Mouse (Mus musculus): Measurements from ENCODE around the gene Slamf9.

The Slamf9 gene

GRCm38 (mm10) chr1:172489585-172490250 lies 14.6 kb downstream of the Slamf9 start:
- DNase-seq (ENCODE audit: low read depth, low spot score), result no peak

GRCm38 (mm10) chr1:172490261-172490661 lies 15.1 kb downstream of the Slamf9 start:
- DNase-seq (ENCODE audit: low read depth, low spot score), result peak; percentile 84

GRCm38 (mm10) chr1:172492047-172492446 lies 16.9 kb downstream of the Slamf9 start:
- DNase-seq (ENCODE audit: low read depth, low spot score), result no peak

- DNase-seq (ENCODE audit: low read depth, low spot score), result no peak
These were observed 18.4 kb downstream of the Slamf9 start for GRCm38 (mm10) chr1:172493516-172493915.

GRCm38 (mm10) chr1:172496030-172496429 lies 20.9 kb downstream of the Slamf9 start:
- DNase-seq (ENCODE audit: low read depth, low spot score), result no peak

GRCm38 (mm10) chr1:172497428-172497827 lies 22.3 kb downstream of the Slamf9 start:
- no peak for DNase-seq (ENCODE audit: low read depth, low spot score)

GRCm38 (mm10) chr1:172499765-172500441 lies 24.7 kb downstream of the Slamf9 start, which contains the start of gene Tagln2:
Tagln2 (plus strand) TSS chr1:172500047.
- peak; percentile 93 for DNase-seq (ENCODE audit: low read depth, low spot score)

GRCm38 (mm10) chr1:172500451-172501370 lies 25.6 kb downstream of the Slamf9 start:
- DNase-seq (ENCODE audit: low read depth, low spot score), result peak; percentile 85

GRCm38 (mm10) chr1:172501371-172502144 lies 26.4 kb downstream of the Slamf9 start:
- peak; percentile 79 for DNase-seq (ENCODE audit: low read depth, low spot score)

GRCm38 (mm10) chr1:172502145-172503110 lies 27.3 kb downstream of the Slamf9 start:
- peak; percentile 76 for DNase-seq (ENCODE audit: low read depth, low spot score)

- DNase-seq (ENCODE audit: low read depth, low spot score), result peak; percentile 71
These were observed 28.2 kb downstream of the Slamf9 start for GRCm38 (mm10) chr1:172503111-172503997.

- DNase-seq (ENCODE audit: low read depth, low spot score), result no peak
These were observed 29.6 kb downstream of the Slamf9 start for GRCm38 (mm10) chr1:172504756-172505155.

GRCm38 (mm10) chr1:172507001-172507400 lies 31.8 kb downstream of the Slamf9 start:
- DNase-seq (ENCODE audit: low read depth, low spot score), result peak; percentile 51

GRCm38 (mm10) chr1:172507701-172508100 lies 32.5 kb downstream of the Slamf9 start:
- no peak for DNase-seq (ENCODE audit: low read depth, low spot score)

- DNase-seq (ENCODE audit: low read depth, low spot score), result no peak
These were observed 33.0 kb downstream of the Slamf9 start for GRCm38 (mm10) chr1:172508172-172508571.

GRCm38 (mm10) chr1:172509235-172509634 lies 34.1 kb downstream of the Slamf9 start:
- no peak for DNase-seq (ENCODE audit: low read depth, low spot score)

GRCm38 (mm10) chr1:172509983-172510382 lies 34.8 kb downstream of the Slamf9 start:
- no peak for DNase-seq (ENCODE audit: low read depth, low spot score)

GRCm38 (mm10) chr1:172510421-172510972 lies 35.3 kb downstream of the Slamf9 start:
- no peak for DNase-seq (ENCODE audit: low read depth, low spot score)

- DNase-seq (ENCODE audit: low read depth, low spot score), result no peak
These were observed 37.8 kb downstream of the Slamf9 start for GRCm38 (mm10) chr1:172512962-172513361.
